Mouse (Mus musculus) layer of hippocampus, adult 11-12 months (tissue): Measurements from ENCODE around the gene Lrrc55.
"Not testable (repeated sequence)": the region's sequence is repeated elsewhere in the genome, so short reads cannot be mapped to it uniquely, and the experiment has no call there.

Experiments
- DNase-seq: peaks from one replicate; pipeline ENCODE4 v3.0.0; 2022; ENCODE audit warnings: low spot score

The Lrrc55 gene

GRCm38 (mm10) chr2:85196901-85197300, at the start of gene Lrrc55:
Lrrc55 (minus strand) TSS chr2:85197197.
- no peak for DNase-seq

GRCm38 (mm10) chr2:85246506-85247082, 49.6 kb upstream of the Lrrc55 start:
- DNase-seq = peak; percentile 86

GRCm38 (mm10) chr2:85245737-85246136, 48.7 kb upstream of the Lrrc55 start:
- no peak for DNase-seq

GRCm38 (mm10) chr2:85238068-85238667, 41.2 kb upstream of the Lrrc55 start:
- DNase-seq = no peak

- DNase-seq = not testable (repeated sequence)
Observed at GRCm38 (mm10) chr2:85237231-85237630, 40.2 kb upstream of the Lrrc55 start.

- DNase-seq = no peak
Observed at GRCm38 (mm10) chr2:85230771-85231511, 33.9 kb upstream of the Lrrc55 start.

GRCm38 (mm10) chr2:85229606-85230005, 32.6 kb upstream of the Lrrc55 start:
- DNase-seq = no peak

- DNase-seq = no peak
Observed at GRCm38 (mm10) chr2:85227816-85228335, 30.9 kb upstream of the Lrrc55 start.

GRCm38 (mm10) chr2:85224221-85225179, 27.5 kb upstream of the Lrrc55 start:
- DNase-seq = no peak

- DNase-seq = no peak
Observed at GRCm38 (mm10) chr2:85216606-85217005, 19.6 kb upstream of the Lrrc55 start.

GRCm38 (mm10) chr2:85213746-85214145, 16.7 kb upstream of the Lrrc55 start:
- DNase-seq = peak; percentile 79

GRCm38 (mm10) chr2:85209301-85209700, 12.3 kb upstream of the Lrrc55 start:
- no peak for DNase-seq

- DNase-seq = no peak
Observed at GRCm38 (mm10) chr2:85205170-85205569, 8.2 kb upstream of the Lrrc55 start.

GRCm38 (mm10) chr2:85198011-85198965, 1.3 kb upstream of the Lrrc55 start:
- peak; percentile 46 for DNase-seq

- peak; percentile 30 for DNase-seq
Observed at GRCm38 (mm10) chr2:85194566-85194965, 2.4 kb downstream of the Lrrc55 start.

GRCm38 (mm10) chr2:85187582-85188151, 9.3 kb downstream of the Lrrc55 start:
- DNase-seq = no peak

GRCm38 (mm10) chr2:85178139-85178800, 18.7 kb downstream of the Lrrc55 start:
- DNase-seq = no peak

- no peak for DNase-seq
Observed at GRCm38 (mm10) chr2:85173545-85173944, 23.5 kb downstream of the Lrrc55 start.

GRCm38 (mm10) chr2:85172763-85173103, 24.3 kb downstream of the Lrrc55 start:
- no peak for DNase-seq
